Mouse (Mus musculus) megakaryocyte progenitor cell, adult 5-6 weeks (primary cell): ENCODE data around the gene Gm28729. TPM values are rescaled to one million over a fixed set of nuclear protein-coding genes. Genes with fewer than 3 reads are reported as not detected.
"Not testable (repeated sequence)": the region's sequence is repeated elsewhere in the genome, so short reads cannot be mapped to it uniquely, and the experiment has no call there.

ENCODE experiments used
- ATAC-seq: replicated peaks from 2 replicates; pipeline ENCODE4 v1.8.0; 2016; ENCODE audit warnings: mild to moderate bottlenecking, moderate TSS enrichment, inconsistent platforms; ENCODE audit not compliant: poor library complexity
- total RNA-seq, 2 experiments: library from RNA; stranded (forward) in 1 of 2; stranded (reverse) in 1 of 2; fragments of 157-497, 149-512 nt in 1 of 2; fragments of 200-1000 nt in 1 of 2; gene quantifications; 2 replicates each; pipeline versions ENCODE4 v1.2.3 to v1.2.4; 2015 to 2017

Gm28729 gene
- total RNA-seq (2015): not detected in 2 replicates
- total RNA-seq (2017): 0.24 TPM in 1 of 2 replicates, not detected in the other

GRCm38 (mm10) chr9:96524972-96525506 is at the start of gene Gm28729:
TSS of gene Gm28729 (minus strand) at chr9:96525264.
- ATAC-seq: peak; percentile 64

GRCm38 (mm10) chr9:96573252-96573651 is 48.2 kb upstream of the Gm28729 start:
- ATAC-seq: peak; percentile 80

GRCm38 (mm10) chr9:96572754-96573153 is 47.7 kb upstream of the Gm28729 start:
- ATAC-seq: no peak

GRCm38 (mm10) chr9:96566470-96566996 is 41.5 kb upstream of the Gm28729 start:
- peak; percentile 84 for ATAC-seq

GRCm38 (mm10) chr9:96563501-96563900 is 38.4 kb upstream of the Gm28729 start:
- no peak for ATAC-seq

GRCm38 (mm10) chr9:96559148-96559547 is 34.1 kb upstream of the Gm28729 start:
- peak; percentile 57; the same call in 1 of the 2 replicates for ATAC-seq

GRCm38 (mm10) chr9:96558594-96558993 is 33.5 kb upstream of the Gm28729 start:
- no peak for ATAC-seq

GRCm38 (mm10) chr9:96554095-96554494 is 29.0 kb upstream of the Gm28729 start:
- no peak for ATAC-seq

- no peak for ATAC-seq
Observed at GRCm38 (mm10) chr9:96545410-96545809, 20.3 kb upstream of the Gm28729 start.

- ATAC-seq: peak; percentile 100
Observed at GRCm38 (mm10) chr9:96543643-96544640, 18.9 kb upstream of the Gm28729 start.

- ATAC-seq: no peak
Observed at GRCm38 (mm10) chr9:96538916-96539315, 13.9 kb upstream of the Gm28729 start.

- ATAC-seq: no peak
Observed at GRCm38 (mm10) chr9:96537615-96537919, 12.5 kb upstream of the Gm28729 start.

- peak; percentile 83 for ATAC-seq
Observed at GRCm38 (mm10) chr9:96536895-96537614, 12.0 kb upstream of the Gm28729 start.

- not testable (repeated sequence) for ATAC-seq
Observed at GRCm38 (mm10) chr9:96536093-96536492, 11.0 kb upstream of the Gm28729 start.

GRCm38 (mm10) chr9:96535431-96535830 is 10.4 kb upstream of the Gm28729 start:
- peak; percentile 33; the same call in 1 of the 2 replicates for ATAC-seq

- no peak for ATAC-seq
Observed at GRCm38 (mm10) chr9:96534256-96534655, 9.2 kb upstream of the Gm28729 start.

GRCm38 (mm10) chr9:96533476-96533875 is 8.4 kb upstream of the Gm28729 start:
- ATAC-seq: no peak

- no peak for ATAC-seq
Observed at GRCm38 (mm10) chr9:96532531-96532930, 7.5 kb upstream of the Gm28729 start.

- peak; percentile 58 for ATAC-seq
Observed at GRCm38 (mm10) chr9:96530674-96531081, 5.6 kb upstream of the Gm28729 start.

GRCm38 (mm10) chr9:96529961-96530673 is 5.1 kb upstream of the Gm28729 start:
- no peak for ATAC-seq
